Mouse (Mus musculus) embryonic fibroblast, embryonic 13.5 days (primary cell): ENCODE measurements around the gene Fam50b.

Experiments
- CTCF ChIP-seq: IDR thresholded peaks from 2 replicates; pipeline ENCODE4 v1.5.1; 2011; ENCODE audit warnings: mild to moderate bottlenecking, control low read depth, low read length, moderate library complexity, borderline replicate concordance; ENCODE audit not compliant: insufficient read depth
- POLR2A ChIP-seq: IDR thresholded peaks from 2 replicates; pipeline ENCODE4 v1.6.1; 2011; ENCODE audit warnings: low read depth, mild to moderate bottlenecking, control low read depth, low read length, moderate library complexity

DNA sequence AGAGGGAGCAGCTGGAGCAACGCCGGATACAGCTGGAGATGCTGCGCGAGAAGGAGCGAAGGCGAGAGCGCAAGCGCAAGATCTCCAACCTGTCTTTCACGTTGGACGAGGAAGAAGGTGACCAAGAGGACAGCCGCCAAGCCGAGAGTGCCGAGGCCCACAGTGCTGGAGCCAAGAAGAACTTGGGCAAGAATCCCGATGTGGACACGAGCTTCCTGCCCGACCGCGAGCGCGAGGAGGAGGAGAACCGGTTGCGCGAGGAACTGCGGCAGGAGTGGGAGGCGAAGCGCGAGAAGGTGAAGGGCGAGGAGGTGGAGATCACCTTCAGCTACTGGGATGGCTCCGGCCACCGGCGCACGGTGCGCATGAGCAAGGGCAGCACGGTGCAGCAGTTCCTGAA is 12.2 kb downstream of the Fam50b start:
- TF ChIP-seq CTCF (no peak), POLR2A (no peak)
